10 mouse cellular contexts compared by ENCODE assay signal in genomic region chr1:155201373-155201879, GRCm38 (mm10). TPM values are rescaled to one million over a fixed set of nuclear protein-coding genes. Genes with fewer than 3 reads are reported as not detected.
A peak's percentile ranks its signal among the peaks of the same experiment; 100 is the strongest.
DNase-seq lines count a peak whose midpoint lies in the region; ATAC-seq lines count a peak whose summit lies in the region.
"Had no signal": no experiment of that assay in that cellular context is flagged by ENCODE, and none has a peak within 500 bp of the region (broad histone marks: within the 10 kb centered on the region; RNA-seq: fewer than 3 reads in every experiment).

No protein-coding gene starts in this region.

- H3K27ac ChIP-seq in heart, embryonic 13.5 days (replicated peaks) = peak overlapping the region; percentile 41; the same call in 1 of the 2 replicates
- H3K27ac ChIP-seq: kidney, postnatal 0 days had no signal

- 20% methylated on average over 4 of the region's 4 CpGs for WGBS in heart, embryonic 13.5 days

- H3K4me1 ChIP-seq in heart, embryonic 13.5 days = peaks cover 55% of the 10 kb centered on the region

- no peaks in the 10 kb centered on the region for H3K9me3 ChIP-seq in heart, embryonic 13.5 days

- H3K4me2 ChIP-seq in heart, embryonic 13.5 days = no peak overlapping the region
- H3K4me2 ChIP-seq: lung, embryonic 14.5 days had no signal

- intact Hi-C loops in heart, postnatal 14 days (cut with DNase I) = no loop called here

- no peak overlapping the region for H3K9ac ChIP-seq in heart, embryonic 13.5 days
- H3K9ac ChIP-seq: lung, embryonic 14.5 days had no signal

- DNase-seq in heart, postnatal 14 days = no peak
- peak; percentile 46 to 48 for DNase-seq in right cerebral cortex, postnatal 10 days (ENCODE audit: low spot score in 2 of 2)
- no peak for DNase-seq in right cerebral cortex, postnatal 14 days
- DNase-seq in thymus, postnatal 4 days = peak; percentile 64
- no peak for DNase-seq in adrenal gland, postnatal 36 days
- DNase-seq in ovary, postnatal 10 days (ENCODE audit: low spot score) = no peak

- H3K27me3 ChIP-seq in heart, embryonic 13.5 days (replicated peaks) = no peaks in the 10 kb centered on the region

- H3K36me3 ChIP-seq in heart, embryonic 13.5 days = peaks cover 67% of the 10 kb centered on the region

- no peak overlapping the region for H3K4me3 ChIP-seq in heart, embryonic 13.5 days

- no peak for ATAC-seq in heart, embryonic 13.5 days (ENCODE audit: extremely low read depth, insufficient number of reproducible peaks, low FRiP score, low TSS enrichment)
- ATAC-seq in megakaryocyte progenitor cell, adult 5-6 weeks (replicated peaks; ENCODE audit: poor library complexity) = peak; percentile 86

RNA-seq across cellular contexts. Expression of gene BC034090, which starts 42.8 kb away (rescaled TPM):
- polyA plus RNA-seq in heart, embryonic 13.5 days (2015; fragmentation: Nextera tagmentation; extraction: Ambion mirVana) = 7.0 and 7.6 TPM in 2 replicates
- total RNA-seq in heart, postnatal 14 days (2021) = 10 to 100 TPM; 35.9 to 41.2 TPM
- 0.07 TPM in 1 of 2 replicates, not detected in the other for total RNA-seq in megakaryocyte progenitor cell, adult 5-6 weeks (2015)
- total RNA-seq in megakaryocyte progenitor cell, adult 5-6 weeks (2017) = 0.20 TPM in 1 of 2 replicates, not detected in the other
- 10 to 100 TPM; 23.8 to 39.7 TPM for total RNA-seq in adrenal gland, postnatal 36 days (2021)

RNA-seq across cellular contexts. Expression of gene Stx6, which starts 42.9 kb away (rescaled TPM):
- polyA plus RNA-seq in heart, embryonic 13.5 days (2015; fragmentation: Nextera tagmentation; extraction: Ambion mirVana) = 48.7 and 49.9 TPM in 2 replicates
- 10 to 100 TPM; 32.1 to 35.9 TPM for total RNA-seq in heart, postnatal 14 days (2021)
- total RNA-seq in megakaryocyte progenitor cell, adult 5-6 weeks (2015) = 11.2 and 17.6 TPM in 2 replicates
- 31.0 and 32.6 TPM in 2 replicates for total RNA-seq in megakaryocyte progenitor cell, adult 5-6 weeks (2017)
- total RNA-seq in adrenal gland, postnatal 36 days (2021) = 10 to 100 TPM; 53.6 to 57.3 TPM

RNA-seq across cellular contexts. Expression of gene Mr1, which starts 54.8 kb away (rescaled TPM):
- 4.3 and 5.2 TPM in 2 replicates for polyA plus RNA-seq in heart, embryonic 13.5 days (2015; fragmentation: Nextera tagmentation; extraction: Ambion mirVana)
- 1 to 10 TPM; 8.1 to 9.2 TPM for total RNA-seq in heart, postnatal 14 days (2021)
- 4.6 and 7.6 TPM in 2 replicates for total RNA-seq in megakaryocyte progenitor cell, adult 5-6 weeks (2015)
- total RNA-seq in megakaryocyte progenitor cell, adult 5-6 weeks (2017) = 3.3 and 4.1 TPM in 2 replicates
- 10 to 100 TPM; 20.2 to 27.0 TPM for total RNA-seq in adrenal gland, postnatal 36 days (2021)

Comparison
In these comparisons a context has a peak if more than half of its experiments do, and no peak if none do; other contexts are left out.
1. DNase-seq: peak in right cerebral cortex, postnatal 10 days (2 of 2) and thymus, postnatal 4 days (single experiment); none in heart, postnatal 14 days (0 of 2), right cerebral cortex, postnatal 14 days (single experiment), adrenal gland, postnatal 36 days (0 of 2) and ovary, postnatal 10 days (single experiment).
2. RNA of gene BC034090, which starts 42.8 kb away (total RNA-seq): 35.9 to 41.2 TPM in heart, postnatal 14 days and 23.8 to 39.7 TPM in adrenal gland, postnatal 36 days; 0.07 to 0.20 TPM in megakaryocyte progenitor cell, adult 5-6 weeks; every median in the first group is over 10 times any median in the second.